Mouse (Mus musculus) forebrain, embryonic 13.5 days (tissue): ENCODE results near the gene Rxfp3. TPM values are rescaled to one million over a fixed set of nuclear protein-coding genes. Genes with fewer than 3 reads are reported as not detected.
A peak's percentile ranks its signal among the peaks of the same experiment; 100 is the strongest.

Experiments used
- ATAC-seq: fragments of 200-750 bp; cut with Nextera tagmentation; 2 replicates; pipeline ENCODE4 v1.8.0; 2017
- H3K27ac ChIP-seq: fragments of 300-500 bp; sonication (generic); 2 replicates; pipeline ENCODE4 v1.5.1; 2015; ENCODE audit warnings: inconsistent platforms, mild to moderate bottlenecking, moderate library complexity
- H3K27me3 ChIP-seq: fragments of 300-500 bp; sonication (generic); 2 replicates; pipeline ENCODE4 v1.6.1; 2015; ENCODE audit warnings: mild to moderate bottlenecking, inconsistent platforms
- H3K36me3 ChIP-seq: fragments of 300-500 bp; sonication (generic); 2 replicates; pipeline ENCODE4 v1.6.1; 2015; ENCODE audit warnings: mild to moderate bottlenecking, inconsistent platforms; ENCODE audit not compliant: poor library complexity, severe bottlenecking
- H3K4me1 ChIP-seq: fragments of 300-500 bp; sonication (generic); 2 replicates; pipeline ENCODE4 v1.6.1; 2015; ENCODE audit warnings: inconsistent platforms
- H3K4me2 ChIP-seq: fragments of 300-500 bp; sonication (generic); 2 replicates; pipeline ENCODE4 v1.6.1; 2015; ENCODE audit warnings: inconsistent platforms, mild to moderate bottlenecking, moderate library complexity
- H3K4me3 ChIP-seq: fragments of 300-500 bp; sonication (generic); 2 replicates; pipeline ENCODE4 v1.5.1; 2015; ENCODE audit warnings: mild to moderate bottlenecking, inconsistent platforms
- H3K9ac ChIP-seq: fragments of 300-500 bp; sonication (generic); 2 replicates; pipeline ENCODE4 v1.6.1; 2015; ENCODE audit warnings: mild to moderate bottlenecking, inconsistent platforms
- H3K9me3 ChIP-seq: fragments of 300-500 bp; sonication (generic); replicated peaks from 2 replicates; pipeline ENCODE4 v1.6.1; 2016; ENCODE audit warnings: inconsistent platforms
- WGBS: fragments of 180-500 bp; shearing (Covaris S2); methylation state at CpG from one replicate; pipeline ENCODE4 v1.1.7; 2015; 5-methylcytosine and 5-hydroxymethylcytosine counted together
- polyA plus RNA-seq: library from polyadenylated mRNA; unstranded; fragments of >200 nt; fragmentation: Nextera tagmentation; extraction: Ambion mirVana; gene quantifications from 2 replicates; pipeline ENCODE4 v1.2.1, GENCODE M21; 2015

Rxfp3 gene
- polyA plus RNA-seq, 1 experiment from 2014 or later, result 0.96 TPM

DNA sequence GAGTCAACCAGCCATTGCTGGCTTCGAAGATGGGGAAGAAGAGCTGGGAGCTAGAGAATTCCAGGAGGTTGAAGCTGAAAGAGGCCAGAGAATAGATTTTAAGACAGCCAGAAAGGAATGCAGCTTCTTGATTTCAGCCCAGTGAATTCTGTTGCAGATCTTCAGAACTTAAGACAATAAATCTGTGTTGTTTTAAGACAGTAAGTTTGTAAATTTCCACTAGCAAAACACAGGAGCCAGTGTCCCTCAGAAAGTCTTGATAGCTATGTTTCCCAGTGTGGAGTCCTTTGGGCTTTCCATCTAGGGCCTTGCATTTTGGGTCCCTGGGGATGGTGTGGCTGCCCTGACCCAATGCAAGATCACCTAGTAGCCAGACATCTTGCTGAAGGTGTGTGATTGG, 25.1 kb upstream of the Rxfp3 start:
- Histone ChIP-seq H3K27me3 (no peaks in the 10 kb centered on the region), H3K36me3 (no peaks in the 10 kb centered on the region), H3K4me3 (no peak overlapping the region), H3K4me1 (peaks cover 27% of the 10 kb centered on the region), H3K9ac (no peak overlapping the region), H3K9me3 (no peaks in the 10 kb centered on the region), H3K4me2 (no peak overlapping the region), H3K27ac (no peak overlapping the region)
- no peak for ATAC-seq
- 89% methylated on average over 1 of the region's 1 CpGs for WGBS

DNA sequence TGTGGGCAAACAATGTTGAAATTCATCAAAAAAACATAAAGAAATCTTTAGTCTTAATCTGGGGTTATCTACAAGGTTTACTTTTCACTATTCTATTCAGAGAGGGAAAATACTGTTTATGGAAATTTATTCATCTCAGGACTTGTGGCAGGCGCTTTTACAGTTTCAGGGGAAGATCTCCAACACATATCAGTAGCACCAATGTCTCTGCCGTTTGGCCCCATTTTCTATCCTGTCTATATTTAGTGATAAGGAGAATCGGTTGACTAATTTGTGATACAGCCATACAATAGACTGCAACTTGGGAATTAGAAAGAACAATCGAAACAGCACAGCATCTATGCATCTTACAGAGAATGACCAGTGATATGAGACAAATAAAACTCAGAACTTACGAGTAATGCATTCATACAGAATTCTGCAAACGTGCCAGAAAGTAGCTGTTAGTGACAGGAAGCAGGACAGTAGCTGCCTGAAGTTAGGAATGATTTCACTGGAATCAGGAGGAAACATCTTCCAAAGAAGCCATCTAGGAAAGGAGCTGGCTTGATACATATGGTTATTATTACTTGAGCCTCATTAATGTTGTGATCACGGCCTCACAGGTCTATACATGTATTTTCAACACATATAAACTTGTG, 16.8 kb upstream of the Rxfp3 start:
- WGBS, result 83% methylated on average over 7 of the region's 7 CpGs
- Histone ChIP-seq H3K4me2 (no peak overlapping the region), H3K4me3 (no peak overlapping the region), H3K4me1 (no peaks in the 10 kb centered on the region), H3K36me3 (no peaks in the 10 kb centered on the region), H3K27ac (no peak overlapping the region), H3K9ac (no peak overlapping the region), H3K27me3 (no peaks in the 10 kb centered on the region), H3K9me3 (no peaks in the 10 kb centered on the region)
- no peak for ATAC-seq

DNA sequence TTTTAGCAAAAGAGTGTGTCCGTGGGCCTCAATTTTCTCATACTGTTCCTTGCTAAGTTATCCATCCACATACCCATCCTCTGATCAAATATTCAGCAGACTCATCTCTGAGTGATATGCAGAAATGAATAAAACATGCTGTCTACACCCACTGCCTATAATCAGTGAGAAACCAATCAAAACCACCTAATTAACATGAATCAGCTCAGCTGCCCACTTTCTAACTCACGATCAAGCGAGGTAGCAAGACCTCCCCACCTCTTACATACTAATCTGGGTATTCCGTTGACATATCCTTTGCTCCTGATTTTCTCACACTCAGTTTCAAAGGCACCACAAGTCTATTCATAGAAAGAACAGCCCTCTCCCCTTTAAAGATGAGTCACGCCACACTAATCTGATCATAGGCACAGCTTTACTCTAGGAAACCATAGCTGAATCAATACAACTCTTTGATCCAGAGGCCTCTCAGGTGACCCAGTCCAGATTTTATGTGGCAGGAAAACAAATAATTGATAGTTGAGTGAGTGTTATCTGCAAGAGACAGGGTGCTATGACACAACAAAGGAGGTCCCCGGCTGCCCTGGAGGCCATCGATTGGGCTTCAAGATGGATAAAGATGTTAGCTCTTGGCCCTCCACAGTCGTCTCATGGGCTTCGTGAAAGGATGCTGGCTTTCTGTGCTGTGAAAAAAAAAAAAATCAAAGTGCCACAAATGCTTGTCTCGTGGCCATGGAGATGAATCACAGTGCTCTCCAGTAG, 16.1 kb upstream of the Rxfp3 start:
- Histone ChIP-seq H3K9me3 (no peaks in the 10 kb centered on the region), H3K4me1 (no peaks in the 10 kb centered on the region), H3K4me3 (no peak overlapping the region), H3K27ac (no peak overlapping the region), H3K9ac (no peak overlapping the region), H3K36me3 (no peaks in the 10 kb centered on the region), H3K27me3 (no peaks in the 10 kb centered on the region), H3K4me2 (no peak overlapping the region)
- ATAC-seq, result peak; percentile 4; the same call in 1 of the 2 replicates
- 66% methylated on average over 10 of the region's 10 CpGs for WGBS

DNA sequence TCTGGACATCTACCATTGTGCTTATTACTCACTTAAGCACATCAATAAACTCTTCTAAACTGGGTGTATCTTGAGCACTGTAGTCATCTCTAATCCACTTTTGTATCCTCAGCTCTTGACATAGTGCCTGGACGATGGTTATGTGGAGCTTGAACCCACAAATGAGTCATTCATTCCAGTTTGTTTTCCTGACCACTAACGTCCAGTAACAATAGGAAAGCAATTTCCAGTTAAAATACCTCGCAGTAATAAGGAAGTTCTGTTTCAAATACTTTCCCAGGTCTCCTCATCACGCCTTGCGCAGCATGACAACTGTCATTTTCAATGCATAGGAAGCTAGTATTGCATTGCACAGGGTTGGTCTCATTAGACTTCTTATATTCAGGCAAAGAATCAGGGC, 5.0 kb upstream of the Rxfp3 start:
- H3K4me2 ChIP-seq, result no peak overlapping the region
- ATAC-seq, result no peak
- H3K27ac ChIP-seq, result no peak overlapping the region
- no peak overlapping the region for H3K4me3 ChIP-seq
- H3K27me3 ChIP-seq, result peaks cover 6% of the 10 kb centered on the region
- H3K9ac ChIP-seq, result no peak overlapping the region
- H3K36me3 ChIP-seq, result no peaks in the 10 kb centered on the region
- WGBS, result 82% methylated on average over 5 of the region's 5 CpGs
- no peaks in the 10 kb centered on the region for H3K9me3 ChIP-seq
- no peaks in the 10 kb centered on the region for H3K4me1 ChIP-seq

DNA sequence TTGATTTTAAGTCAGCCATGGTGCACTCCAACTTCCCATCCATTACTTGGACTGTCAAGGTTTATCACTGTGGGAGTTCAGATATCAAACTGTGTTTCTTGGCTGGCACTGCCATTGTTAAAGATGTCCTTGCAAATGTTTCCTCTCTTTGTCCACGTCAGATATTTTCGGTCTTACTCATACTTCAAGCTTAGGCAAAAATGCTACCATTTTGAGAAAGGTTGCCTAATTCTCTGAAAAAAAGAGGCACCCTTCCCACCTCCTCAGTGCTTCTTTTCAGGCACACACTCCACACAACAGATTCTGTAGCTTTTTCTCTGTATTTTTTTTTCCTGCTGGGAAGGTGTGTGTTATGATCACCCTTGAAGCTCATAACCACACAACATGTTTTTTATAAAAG, 3.4 kb upstream of the Rxfp3 start:
- Histone ChIP-seq H3K4me3 (no peak overlapping the region), H3K4me1 (peaks cover 13% of the 10 kb centered on the region), H3K27ac (no peak overlapping the region), H3K9ac (no peak overlapping the region), H3K4me2 (no peak overlapping the region), H3K9me3 (no peaks in the 10 kb centered on the region), H3K36me3 (no peaks in the 10 kb centered on the region), H3K27me3 (peaks cover 22% of the 10 kb centered on the region)
- ATAC-seq, result no peak
- 89% methylated on average over 2 of the region's 2 CpGs for WGBS

DNA sequence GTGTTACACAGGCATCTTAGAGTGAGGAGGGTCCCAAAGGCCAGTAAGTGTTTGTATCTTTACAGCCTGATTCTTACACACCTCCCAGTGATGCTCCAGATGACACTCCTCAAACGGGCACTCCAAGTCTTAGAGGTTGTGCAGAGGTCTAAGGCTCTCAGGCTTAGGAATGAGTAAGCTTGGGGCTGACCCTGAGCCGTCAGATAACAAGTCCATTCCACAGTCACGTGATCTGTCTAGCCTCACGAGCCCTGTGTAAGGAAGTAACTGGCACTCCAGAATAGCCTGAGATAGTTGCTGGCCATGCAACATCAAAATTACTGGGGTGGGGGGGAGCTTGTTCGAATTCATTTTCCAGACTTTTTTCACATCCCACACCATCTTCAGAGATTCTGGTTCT, 2.3 kb upstream of the Rxfp3 start:
- H3K36me3 ChIP-seq, result no peaks in the 10 kb centered on the region
- H3K4me2 ChIP-seq, result no peak overlapping the region
- peaks cover 19% of the 10 kb centered on the region for H3K4me1 ChIP-seq
- H3K27me3 ChIP-seq, result peaks cover 34% of the 10 kb centered on the region
- H3K9ac ChIP-seq, result no peak overlapping the region
- no peaks in the 10 kb centered on the region for H3K9me3 ChIP-seq
- no peak overlapping the region for H3K27ac ChIP-seq
- no peak for ATAC-seq
- 75% methylated on average over 5 of the region's 5 CpGs for WGBS
- no peak overlapping the region for H3K4me3 ChIP-seq

DNA sequence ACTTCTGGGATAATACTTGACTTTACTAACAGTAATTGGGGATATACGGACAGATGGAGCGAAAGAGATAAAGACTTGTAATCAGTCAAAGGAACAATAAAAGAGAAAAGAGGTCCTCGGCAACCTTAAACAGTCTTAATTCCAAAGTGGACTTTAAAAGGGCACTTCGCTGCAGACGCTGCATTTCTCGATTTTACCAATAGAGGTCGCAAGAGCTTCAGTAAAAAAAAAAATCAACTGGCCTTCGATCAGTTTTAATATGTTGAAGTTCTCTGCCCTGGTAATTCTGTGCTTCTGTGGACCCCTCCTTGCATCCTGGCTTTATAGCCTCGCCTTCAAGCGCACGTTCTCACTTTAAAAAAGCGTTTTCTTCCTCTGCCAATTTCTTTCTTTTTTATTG, 685 bp upstream of the Rxfp3 start:
- Histone ChIP-seq H3K4me3 (no peak overlapping the region), H3K4me1 (peaks cover 19% of the 10 kb centered on the region), H3K27ac (no peak overlapping the region), H3K27me3 (peaks cover 47% of the 10 kb centered on the region), H3K9ac (no peak overlapping the region), H3K9me3 (no peaks in the 10 kb centered on the region), H3K36me3 (no peaks in the 10 kb centered on the region), H3K4me2 (no peak overlapping the region)
- WGBS, result 1% methylated on average over 12 of the region's 12 CpGs
- no peak for ATAC-seq

DNA sequence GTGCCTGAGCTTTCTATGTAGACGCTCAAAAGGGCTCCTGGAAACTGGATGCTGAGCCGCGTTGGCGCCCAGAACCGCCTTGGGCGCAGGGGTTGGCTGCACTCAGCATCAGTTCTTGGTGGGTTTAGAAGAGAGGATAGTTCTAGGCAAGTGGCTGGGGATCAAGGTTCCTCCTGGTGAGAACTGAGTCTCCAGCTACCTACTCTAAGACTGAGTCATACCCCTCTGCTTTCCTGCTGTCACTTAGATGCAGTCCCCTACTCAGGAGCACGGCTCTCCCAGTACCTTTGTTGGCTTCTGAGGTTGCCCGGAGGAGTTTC, 455 bp downstream of the Rxfp3 start:
- H3K4me1 ChIP-seq, result peaks cover 19% of the 10 kb centered on the region
- no peaks in the 10 kb centered on the region for H3K36me3 ChIP-seq
- WGBS, result 3% methylated on average over 8 of the region's 8 CpGs
- H3K9ac ChIP-seq, result no peak overlapping the region
- no peak overlapping the region for H3K27ac ChIP-seq
- H3K4me3 ChIP-seq, result peak overlapping the region; percentile 31
- no peaks in the 10 kb centered on the region for H3K9me3 ChIP-seq
- peak; percentile 23; the same call in 1 of the 2 replicates for ATAC-seq
- peaks cover 47% of the 10 kb centered on the region for H3K27me3 ChIP-seq
- peak overlapping the region; percentile 62 for H3K4me2 ChIP-seq

DNA sequence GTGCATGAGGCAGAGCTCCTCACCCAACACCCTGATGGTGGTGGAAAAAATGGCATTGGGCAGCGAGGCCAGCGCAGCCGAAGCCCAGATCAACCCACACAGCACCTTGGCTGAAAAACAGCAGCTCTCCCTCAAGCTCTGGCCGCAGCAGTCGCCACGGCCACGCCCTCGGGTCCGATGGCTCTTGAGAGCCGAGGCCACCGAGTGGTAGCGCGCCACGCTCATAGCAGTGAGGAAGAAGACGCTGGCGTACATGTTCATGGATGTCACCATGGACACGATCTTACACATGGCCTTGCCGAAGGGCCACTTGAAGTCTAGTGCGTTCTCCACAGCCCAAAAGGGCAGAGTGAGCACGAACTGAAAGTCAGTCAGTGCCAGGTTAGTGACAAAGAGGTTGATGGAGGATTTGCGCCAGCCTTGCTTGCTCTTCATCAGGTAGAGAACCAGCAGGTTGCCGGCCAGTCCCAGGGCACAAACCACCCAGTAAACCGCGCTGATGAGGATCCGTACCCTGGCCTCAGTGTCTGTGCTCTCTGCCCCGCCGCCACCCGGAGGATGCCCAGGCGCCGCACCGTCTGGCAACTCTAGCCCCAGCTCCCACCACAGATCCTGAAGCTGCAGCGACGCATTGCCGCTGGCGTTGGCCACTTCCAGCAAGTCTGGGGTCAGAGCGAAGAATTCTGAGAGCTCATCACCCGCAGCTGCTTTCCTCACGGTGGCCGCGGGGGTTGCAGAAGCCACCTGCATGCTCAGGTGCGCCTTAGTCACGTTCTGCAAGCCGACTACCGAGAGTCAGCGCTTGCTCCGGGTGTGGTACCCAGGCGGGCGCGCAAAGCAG, 1.0 kb downstream of the Rxfp3 start:
- ATAC-seq, result 0 out of 2 replicates have a peak, but pooled peaks have one; percentile 15
- Histone ChIP-seq H3K9me3 (no peaks in the 10 kb centered on the region), H3K27me3 (peaks cover 47% of the 10 kb centered on the region), H3K9ac (peak overlapping the region; percentile 16; the same call in 1 of the 2 replicates), H3K27ac (no peak overlapping the region), H3K4me1 (peaks cover 19% of the 10 kb centered on the region), H3K4me2 (peak overlapping the region; percentile 62), H3K4me3 (peak overlapping the region; percentile 31), H3K36me3 (no peaks in the 10 kb centered on the region)
- 3% methylated on average over 49 of the region's 49 CpGs for WGBS

DNA sequence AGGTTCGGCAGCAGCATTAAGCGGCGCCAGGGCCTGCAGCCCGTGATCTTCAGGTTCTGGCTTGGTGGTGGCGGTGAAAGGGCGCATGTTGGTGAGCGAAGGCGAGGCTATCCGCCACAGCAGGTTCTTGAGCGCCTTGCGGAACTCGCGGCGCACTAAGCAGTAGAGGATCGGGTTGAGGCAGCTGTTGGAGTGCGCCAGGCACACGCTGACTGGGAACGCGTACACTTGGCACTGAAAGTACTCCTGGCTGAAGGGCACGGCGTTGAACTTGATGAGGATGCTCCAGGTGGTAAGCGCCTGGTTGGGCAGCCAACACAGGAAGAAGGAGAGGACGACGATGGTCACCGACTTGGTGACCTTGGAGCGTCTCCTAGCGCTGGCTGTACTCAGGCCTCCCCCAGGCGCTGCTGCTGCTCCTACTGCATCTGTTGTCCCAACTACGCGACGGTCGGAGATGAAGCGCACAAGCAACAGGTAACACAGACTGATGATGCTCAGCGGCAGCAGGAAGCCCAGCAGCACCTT, 1.8 kb downstream of the Rxfp3 start:
- H3K27me3 ChIP-seq, result peaks cover 47% of the 10 kb centered on the region
- peak overlapping the region; percentile 31 for H3K4me3 ChIP-seq

DNA sequence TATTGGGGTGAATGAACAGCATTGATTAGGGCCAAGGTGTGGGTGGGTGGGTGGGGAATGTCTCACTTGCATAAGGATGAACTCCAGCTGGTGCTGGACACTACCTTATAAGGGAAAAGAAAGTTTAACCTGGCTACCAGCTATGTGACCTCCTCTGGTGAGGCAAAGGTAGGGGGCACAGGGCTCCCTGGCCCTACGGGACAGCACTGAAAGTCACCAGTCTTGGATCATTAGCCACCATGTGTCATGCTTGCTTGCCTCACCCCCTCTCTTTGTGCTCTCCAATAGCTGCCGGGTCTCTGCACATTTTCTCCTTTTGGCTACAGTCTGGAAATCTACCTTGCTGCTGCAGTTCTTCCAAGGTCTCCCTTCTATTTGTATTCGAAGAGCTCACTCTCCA, 7.6 kb downstream of the Rxfp3 start:
- peaks cover 15% of the 10 kb centered on the region for H3K27me3 ChIP-seq
- H3K4me3 ChIP-seq, result no peak overlapping the region
- H3K9me3 ChIP-seq, result no peaks in the 10 kb centered on the region
- no peak for ATAC-seq
- 82% methylated on average over 3 of the region's 3 CpGs for WGBS
- H3K27ac ChIP-seq, result no peak overlapping the region
- H3K36me3 ChIP-seq, result no peaks in the 10 kb centered on the region
- no peak overlapping the region for H3K4me2 ChIP-seq
- H3K9ac ChIP-seq, result no peak overlapping the region
- H3K4me1 ChIP-seq, result no peaks in the 10 kb centered on the region

More for the DNA sequence above, 1.8 kb downstream of the Rxfp3 start:
- Histone ChIP-seq H3K27ac (no peak overlapping the region), H3K4me2 (peak overlapping the region; percentile 62), H3K36me3 (no peaks in the 10 kb centered on the region), H3K9me3 (no peaks in the 10 kb centered on the region), H3K4me1 (peaks cover 19% of the 10 kb centered on the region), H3K9ac (no peak overlapping the region)
- WGBS, result 6% methylated on average over 34 of the region's 34 CpGs
- peak; percentile 44; the same call in 1 of the 2 replicates for ATAC-seq
